Mouse (Mus musculus): ENCODE data around the gene G6pd2.

The G6pd2 gene

DNA sequence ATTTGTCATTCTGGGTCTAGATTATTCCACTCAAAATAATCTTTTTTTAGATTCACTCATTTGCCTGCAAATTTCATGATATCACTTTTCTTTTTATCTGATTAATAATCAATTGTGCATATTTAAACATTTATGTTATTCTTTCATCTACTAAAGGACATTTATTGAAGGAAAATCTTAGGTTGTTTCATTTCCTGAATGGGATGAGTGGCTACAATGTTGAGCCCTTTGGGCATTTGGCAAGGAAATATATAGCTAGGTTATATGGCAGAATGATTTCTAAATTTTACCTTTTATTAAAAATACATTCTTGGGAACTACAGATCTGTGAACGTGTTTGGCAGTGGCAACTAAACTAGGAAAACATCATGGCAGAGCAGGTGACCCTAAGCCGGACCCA, at the start of gene G6pd2:
Gene G6pd2, plus strand, starts transcription at position 301 of the 400 bp plus-strand sequence.
- no peak for DNase-seq (ENCODE audit: low spot score in 2 of 2)

GRCm38 (mm10) chr5:61764214-61764613, 44.4 kb upstream of the G6pd2 start:
- DNase-seq (ENCODE audit: low spot score in 2 of 2): no peak

- no peak for DNase-seq (ENCODE audit: low spot score in 2 of 2)
Measured at GRCm38 (mm10) chr5:61832935-61833551, 24.4 kb downstream of the G6pd2 start.

- no peak for DNase-seq (ENCODE audit: low spot score in 2 of 2)
Measured at GRCm38 (mm10) chr5:61843891-61844290, 35.3 kb downstream of the G6pd2 start.

All from spleen, postnatal 36 days (tissue).